Mouse (Mus musculus) kidney, adult 2 months (tissue): ENCODE measurements around the gene Pik3ap1. TPM values are rescaled to one million over a fixed set of nuclear protein-coding genes. Genes with fewer than 3 reads are reported as not detected.
A peak's percentile ranks its signal among the peaks of the same experiment; 100 is the strongest.

Experiments
- DNase-seq: peaks from one replicate; pipeline ENCODE4 v3.0.0; 2021
- H3K27ac ChIP-seq: fragments of 200-500 bp; 2 replicates; pipeline ENCODE4 v1.5.1; 2012; ENCODE audit warnings: low read depth, low read length, control low read depth, inconsistent platforms; ENCODE audit not compliant: insufficient read depth
- H3K27me3 ChIP-seq: fragments of 200-500 bp; replicated peaks from 2 replicates; pipeline ENCODE4 v1.6.1; 2012; ENCODE audit warnings: mild to moderate bottlenecking, moderate library complexity, low read length, inconsistent platforms; ENCODE audit not compliant: control insufficient read depth, insufficient read depth
- H3K36me3 ChIP-seq: fragments of 200-500 bp; 2 replicates; pipeline ENCODE4 v1.6.1; 2012; ENCODE audit warnings: mild to moderate bottlenecking, moderate library complexity, low read length, inconsistent platforms; ENCODE audit not compliant: control insufficient read depth, insufficient read depth
- H3K4me1 ChIP-seq: fragments of 200-500 bp; 2 replicates; pipeline ENCODE4 v1.6.1; 2011; ENCODE audit warnings: low read length; ENCODE audit not compliant: control insufficient read depth, insufficient read depth
- H3K4me3 ChIP-seq: fragments of 200-500 bp; 2 replicates; pipeline ENCODE4 v1.5.1; 2011; ENCODE audit warnings: mild to moderate bottlenecking, low read depth, low read length, control low read depth; ENCODE audit not compliant: insufficient read depth
- CTCF ChIP-seq: fragments of 200-500 bp; conservative IDR thresholded peaks from 2 replicates; pipeline ENCODE4 v1.5.1; 2011; ENCODE audit warnings: low read depth, mild to moderate bottlenecking, control low read depth, low read length, moderate library complexity, mixed read lengths; ENCODE audit not compliant: insufficient read depth, insufficient read length
- POLR2A ChIP-seq: fragments of 200-500 bp; IDR thresholded peaks from one replicate; pipeline ENCODE4 v1.6.1; 2011; ENCODE audit warnings: low read depth, low read length, control low read depth
- WGBS: fragments of 180-500 bp; shearing (Covaris S2); methylation state at CpG from one replicate; pipeline ENCODE4 v1.1.7; 2018; 5-methylcytosine and 5-hydroxymethylcytosine counted together
- polyA plus RNA-seq: library from polyadenylated mRNA; depleted of rRNA; stranded (reverse); fragments of >200 nt; gene quantifications from 2 replicates; pipeline ENCODE4 v1.2.3, GENCODE M21; 2012; rRNA removed

Gene Pik3ap1
- polyA plus RNA-seq, 1 experiment, result 2.9 TPM

GRCm38 (mm10) chr19:41248271-41248670 is 136.6 kb downstream of the Pik3ap1 start:
- no peak for DNase-seq
- Histone ChIP-seq H3K4me1 (peaks cover 3% of the 10 kb centered on the region; the same call in 1 of the 2 replicates), H3K27ac (no peak overlapping the region), H3K36me3 (peaks cover 2% of the 10 kb centered on the region), H3K4me3 (no peak overlapping the region), H3K27me3 (no peaks in the 10 kb centered on the region)
- WGBS, result 83% methylated on average over 3 of the region's 3 CpGs
- TF ChIP-seq CTCF (no peak), POLR2A (no peak)

DNA sequence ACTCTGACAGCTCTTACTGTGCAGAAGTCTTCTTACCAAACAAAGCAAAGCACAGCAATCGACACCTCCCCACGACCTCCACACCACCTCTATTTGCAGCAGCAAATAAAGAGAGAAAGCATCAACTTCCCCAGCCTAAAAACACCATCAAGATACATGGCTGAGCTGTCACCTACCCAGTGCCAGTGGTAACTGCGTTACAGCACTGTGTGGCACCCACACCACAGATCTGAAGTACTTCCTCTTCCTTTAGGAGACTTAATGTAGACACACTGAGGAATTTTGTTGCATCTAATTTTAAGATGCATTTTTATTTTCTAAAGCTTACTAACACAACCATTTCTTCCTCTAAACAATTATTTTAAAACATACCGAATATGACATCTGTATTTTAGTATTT is 138.6 kb downstream of the Pik3ap1 start:
- DNase-seq, result no peak
- peaks cover 3% of the 10 kb centered on the region; the same call in 1 of the 2 replicates for H3K4me1 ChIP-seq
- 76% methylated on average over 4 of the region's 4 CpGs for WGBS
- no peak overlapping the region for H3K27ac ChIP-seq
- peaks cover 4% of the 10 kb centered on the region for H3K36me3 ChIP-seq
- H3K4me3 ChIP-seq, result no peak overlapping the region
- H3K27me3 ChIP-seq, result no peaks in the 10 kb centered on the region
- TF ChIP-seq POLR2A, result no peak
- TF ChIP-seq CTCF, result no peak

GRCm38 (mm10) chr19:41244581-41244980 is 140.3 kb downstream of the Pik3ap1 start:
- peaks cover 6% of the 10 kb centered on the region for H3K36me3 ChIP-seq
- DNase-seq, result peak; percentile 52

GRCm38 (mm10) chr19:41241997-41242396 is 142.9 kb downstream of the Pik3ap1 start:
- Histone ChIP-seq H3K4me3 (no peak overlapping the region), H3K27ac (no peak overlapping the region), H3K4me1 (no peaks in the 10 kb centered on the region), H3K36me3 (peaks cover 9% of the 10 kb centered on the region), H3K27me3 (no peaks in the 10 kb centered on the region)
- 85% methylated on average over 5 of the region's 5 CpGs for WGBS
- DNase-seq, result no peak
- no peak for TF ChIP-seq CTCF
- TF ChIP-seq POLR2A, result no peak

More at GRCm38 (mm10) chr19:41244581-41244980, 140.3 kb downstream of the Pik3ap1 start:
- no peaks in the 10 kb centered on the region for H3K27me3 ChIP-seq
- no peak overlapping the region for H3K4me3 ChIP-seq
- H3K4me1 ChIP-seq, result peaks cover 3% of the 10 kb centered on the region; the same call in 1 of the 2 replicates
- no peak overlapping the region for H3K27ac ChIP-seq
- 68% methylated on average over 6 of the region's 6 CpGs for WGBS
- TF ChIP-seq POLR2A, result no peak
- TF ChIP-seq CTCF, result peak; percentile 29; the same call in 1 of the 2 replicates

DNA sequence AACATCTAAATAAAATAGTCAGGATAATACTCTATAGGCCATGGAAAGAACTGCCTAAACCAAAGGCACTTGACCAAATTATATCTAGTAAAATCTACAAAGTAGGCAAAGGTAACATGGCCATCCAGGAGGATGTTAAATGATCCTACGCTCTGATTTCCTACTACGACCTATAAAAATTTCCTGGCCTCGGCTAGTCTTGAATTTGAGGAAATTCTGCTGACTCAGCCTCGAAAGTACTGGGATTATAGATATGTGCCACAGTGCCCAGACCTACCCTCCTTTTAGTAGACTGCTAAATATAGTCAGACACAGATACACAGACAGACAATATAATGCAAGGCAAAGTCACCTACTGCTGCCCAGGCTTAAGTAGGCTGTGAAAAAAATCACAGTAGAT is 151.2 kb downstream of the Pik3ap1 start:
- DNase-seq, result no peak
- H3K36me3 ChIP-seq, result peaks cover 16% of the 10 kb centered on the region
- H3K4me1 ChIP-seq, result no peaks in the 10 kb centered on the region
- H3K27ac ChIP-seq, result no peak overlapping the region
- TF ChIP-seq CTCF (no peak), POLR2A (no peak)
- 86% methylated on average over 4 of the region's 4 CpGs for WGBS
- no peak overlapping the region for H3K4me3 ChIP-seq
- H3K27me3 ChIP-seq, result no peaks in the 10 kb centered on the region

Other genes with a start within 250 kb of the Pik3ap1 start
- 0.03 TPM in 1 of 2 replicates, not detected in the other for gene Tll2, start 178.3 kb downstream of the Pik3ap1 start, polyA plus RNA-seq
- 63.2 and 80.6 TPM in 2 replicates for gene Tm9sf3, start 121.1 kb downstream of the Pik3ap1 start, polyA plus RNA-seq
- gene Lcor, start 97.5 kb upstream of the Pik3ap1 start, polyA plus RNA-seq, result 2.7 and 3.2 TPM in 2 replicates
- gene Gm340, start 197.3 kb upstream of the Pik3ap1 start, polyA plus RNA-seq, result 1.3 and 1.4 TPM in 2 replicates